In genomic region chr1:20868036-20868435, GRCm38 (mm10) we compare ENCODE assay signal across 14 mouse cellular contexts. TPM values are rescaled to one million over a fixed set of nuclear protein-coding genes. Genes with fewer than 3 reads are reported as not detected.
DNase-seq lines count a peak whose midpoint lies in the region; ATAC-seq and TF ChIP-seq lines count a peak whose summit lies in the region.
"Had no signal": no experiment of that assay in that cellular context is flagged by ENCODE, and none has a peak within 500 bp of the region (broad histone marks: within the 10 kb centered on the region; RNA-seq: fewer than 3 reads in every experiment).

No protein-coding gene starts in this region.

- H3K27ac ChIP-seq in heart, embryonic 12.5 days (ENCODE audit: poor library complexity, severe bottlenecking), result no peak overlapping the region
- peak overlapping the region; percentile 24; the same call in 1 of the 2 replicates for H3K27ac ChIP-seq in forebrain, embryonic 15.5 days (replicated peaks)
- no peak overlapping the region for H3K27ac ChIP-seq in intestine, postnatal 0 days (ENCODE audit: low read depth, low read length)
- peak overlapping the region; percentile 48 for H3K27ac ChIP-seq in neural tube, embryonic 14.5 days (ENCODE audit: low read depth, low read length)
- H3K27ac ChIP-seq in thymus, adult 2 months (ENCODE audit: control insufficient read depth, insufficient read depth, low read length), result no peak overlapping the region
- H3K27ac ChIP-seq: kidney, postnatal 0 days; limb, embryonic 12.5 days had no signal

- no peak for ATAC-seq in heart, embryonic 12.5 days (ENCODE audit: insufficient number of reproducible peaks, low FRiP score)
- ATAC-seq in forebrain, embryonic 15.5 days (replicated peaks), result peak; percentile 30
- ATAC-seq in intestine, postnatal 0 days, result peak; percentile 49
- peak; percentile 74 for ATAC-seq in neural tube, embryonic 14.5 days (ENCODE audit: low read depth)
- ATAC-seq in monocyte, adult 5-6 weeks (replicated peaks; ENCODE audit: insufficient number of reproducible peaks, low FRiP score, low TSS enrichment, poor library complexity, severe bottlenecking), result no peak

- no peak for TF ChIP-seq POLR2A in thymus, adult 2 months (IDR thresholded peaks at IDR 0.05; ENCODE audit: control insufficient read depth, extremely low read depth, insufficient read depth, low read length, poor library complexity)

- H3K36me3 ChIP-seq in heart, embryonic 12.5 days, result no peaks in the 10 kb centered on the region
- no peaks in the 10 kb centered on the region for H3K36me3 ChIP-seq in forebrain, embryonic 15.5 days
- H3K36me3 ChIP-seq in intestine, postnatal 0 days (ENCODE audit: control insufficient read depth, insufficient read depth), result no peaks in the 10 kb centered on the region
- H3K36me3 ChIP-seq in neural tube, embryonic 14.5 days (ENCODE audit: control insufficient read depth, insufficient read depth, low read length), result no peaks in the 10 kb centered on the region
- H3K36me3 ChIP-seq in thymus, adult 2 months (ENCODE audit: control insufficient read depth, insufficient read depth, low read length), result no peaks in the 10 kb centered on the region
- H3K36me3 ChIP-seq: limb, embryonic 12.5 days had no signal

- TF ChIP-seq CTCF in intestine, postnatal 0 days (IDR thresholded peaks at IDR 0.05; ENCODE audit: low read depth), result no peak
- no peak for TF ChIP-seq CTCF in thymus, adult 2 months (IDR thresholded peaks at IDR 0.05; ENCODE audit: borderline replicate concordance, control insufficient read depth, extremely low read depth, insufficient read depth, low read length, poor library complexity)

- H3K4me2 ChIP-seq in heart, embryonic 12.5 days, result no peak overlapping the region
- no peak overlapping the region for H3K4me2 ChIP-seq in forebrain, embryonic 15.5 days (replicated peaks)
- no peak overlapping the region for H3K4me2 ChIP-seq in intestine, postnatal 0 days (replicated peaks; ENCODE audit: low read depth)
- H3K4me2 ChIP-seq in neural tube, embryonic 14.5 days (ENCODE audit: low read depth, low read length), result no peak overlapping the region
- H3K4me2 ChIP-seq: limb, embryonic 12.5 days; lung, embryonic 14.5 days had no signal

- H3K4me1 ChIP-seq in heart, embryonic 12.5 days (replicated peaks), result peaks cover 14% of the 10 kb centered on the region
- peaks cover 14% of the 10 kb centered on the region for H3K4me1 ChIP-seq in forebrain, embryonic 15.5 days
- H3K4me1 ChIP-seq in intestine, postnatal 0 days (replicated peaks; ENCODE audit: control insufficient read depth, insufficient read depth, low read length), result peaks cover 14% of the 10 kb centered on the region
- 0 out of 2 replicates have a peak, but pooled peaks cover 4% of the 10 kb centered on the region for H3K4me1 ChIP-seq in neural tube, embryonic 14.5 days (ENCODE audit: control insufficient read depth, insufficient read depth, low read length)
- H3K4me1 ChIP-seq in thymus, adult 2 months (replicated peaks; ENCODE audit: control insufficient read depth, insufficient read depth, low read length), result no peaks in the 10 kb centered on the region
- H3K4me1 ChIP-seq: limb, embryonic 12.5 days had no signal

- 70% methylated on average over 9 of the region's 9 CpGs for WGBS in heart, embryonic 12.5 days
- WGBS in forebrain, embryonic 15.5 days, result 20% methylated on average over 9 of the region's 9 CpGs
- WGBS in intestine, postnatal 0 days, result 42% methylated on average over 9 of the region's 9 CpGs
- 16% methylated on average over 9 of the region's 9 CpGs for WGBS in neural tube, embryonic 14.5 days
- 87% methylated on average over 9 of the region's 9 CpGs for WGBS in thymus, adult 2 months

- DNase-seq in heart, adult 11 months, result peak; percentile 15
- no peak for DNase-seq in thymus, adult 2 months
- DNase-seq in urinary bladder, postnatal 4 days (ENCODE audit: low spot score in 2 of 2), result no peak
- DNase-seq: gastrocnemius, postnatal 10 days; heart, postnatal 10 days; layer of hippocampus, postnatal 36 days had no signal

- no peak overlapping the region for H3K9ac ChIP-seq in heart, embryonic 12.5 days
- H3K9ac ChIP-seq in forebrain, embryonic 15.5 days (replicated peaks), result no peak overlapping the region
- no peak overlapping the region for H3K9ac ChIP-seq in intestine, postnatal 0 days (ENCODE audit: low read depth, low read length)
- H3K9ac ChIP-seq in neural tube, embryonic 14.5 days (replicated peaks; ENCODE audit: low read depth, low read length), result no peak overlapping the region
- H3K9ac ChIP-seq: limb, embryonic 12.5 days; lung, embryonic 14.5 days had no signal

- H3K27me3 ChIP-seq in heart, embryonic 12.5 days (replicated peaks), result no peaks in the 10 kb centered on the region
- H3K27me3 ChIP-seq in forebrain, embryonic 15.5 days, result no peaks in the 10 kb centered on the region
- H3K27me3 ChIP-seq in intestine, postnatal 0 days (replicated peaks; ENCODE audit: control insufficient read depth, insufficient read depth, low read length), result no peaks in the 10 kb centered on the region
- H3K27me3 ChIP-seq in neural tube, embryonic 14.5 days (ENCODE audit: control insufficient read depth, insufficient read depth, low read length), result no peaks in the 10 kb centered on the region
- no peaks in the 10 kb centered on the region for H3K27me3 ChIP-seq in thymus, adult 2 months (ENCODE audit: control insufficient read depth, insufficient read depth, low read length)
- H3K27me3 ChIP-seq: limb, embryonic 12.5 days had no signal

- no peaks in the 10 kb centered on the region for H3K9me3 ChIP-seq in heart, embryonic 12.5 days (replicated peaks)
- no peaks in the 10 kb centered on the region for H3K9me3 ChIP-seq in forebrain, embryonic 15.5 days
- no peaks in the 10 kb centered on the region for H3K9me3 ChIP-seq in intestine, postnatal 0 days (ENCODE audit: control insufficient read depth)
- H3K9me3 ChIP-seq in neural tube, embryonic 14.5 days (ENCODE audit: control insufficient read depth, low read length), result no peaks in the 10 kb centered on the region
- H3K9me3 ChIP-seq: limb, embryonic 12.5 days had no signal

- no peak overlapping the region for H3K4me3 ChIP-seq in heart, embryonic 12.5 days
- H3K4me3 ChIP-seq in forebrain, embryonic 15.5 days, result no peak overlapping the region
- no peak overlapping the region for H3K4me3 ChIP-seq in intestine, postnatal 0 days (ENCODE audit: low read depth, low read length)
- H3K4me3 ChIP-seq in neural tube, embryonic 14.5 days (ENCODE audit: low read depth, low read length), result no peak overlapping the region
- H3K4me3 ChIP-seq in thymus, adult 2 months (ENCODE audit: control insufficient read depth, insufficient read depth, low read length), result no peak overlapping the region
- H3K4me3 ChIP-seq: limb, embryonic 12.5 days had no signal

RNA-seq across cellular contexts. Expression of gene Paqr8, which starts 22.4 kb away (rescaled TPM):
- 4.1 and 4.9 TPM in 2 replicates for polyA plus RNA-seq in heart, embryonic 12.5 days (2016; fragmentation: Nextera tagmentation; extraction: Ambion mirVana)
- 22.5 and 23.1 TPM in 2 replicates for polyA plus RNA-seq in forebrain, embryonic 15.5 days (2015; fragmentation: Nextera tagmentation; extraction: Ambion mirVana)
- 2.9 and 3.1 TPM in 2 replicates for polyA plus RNA-seq in intestine, postnatal 0 days (2015; fragmentation: Nextera tagmentation; extraction: Ambion mirVana)
- 33.2 and 35.6 TPM in 2 replicates for polyA plus RNA-seq in neural tube, embryonic 14.5 days (2014; fragmentation: Nextera tagmentation; extraction: Ambion mirVana)
- polyA plus RNA-seq in thymus, adult 2 months (2012; rRNA removed), result 9.6 and 10.6 TPM in 2 replicates
- total RNA-seq in monocyte, adult 5-6 weeks (2017), result 0.57 to 2.1 TPM (median 1.2 TPM) in 3 replicates

RNA-seq across cellular contexts. Expression of gene Mcm3, which starts 47.9 kb away (rescaled TPM):
- 114 and 116 TPM in 2 replicates for polyA plus RNA-seq in heart, embryonic 12.5 days (2016; fragmentation: Nextera tagmentation; extraction: Ambion mirVana)
- polyA plus RNA-seq in forebrain, embryonic 15.5 days (2015; fragmentation: Nextera tagmentation; extraction: Ambion mirVana), result 51.8 and 59.7 TPM in 2 replicates
- 27.6 and 29.1 TPM in 2 replicates for polyA plus RNA-seq in intestine, postnatal 0 days (2015; fragmentation: Nextera tagmentation; extraction: Ambion mirVana)
- 10.4 and 16.7 TPM in 2 replicates for polyA plus RNA-seq in neural tube, embryonic 14.5 days (2014; fragmentation: Nextera tagmentation; extraction: Ambion mirVana)
- 83.9 and 110 TPM in 2 replicates for polyA plus RNA-seq in thymus, adult 2 months (2012; rRNA removed)
- total RNA-seq in monocyte, adult 5-6 weeks (2017), result 23.9 to 38.7 TPM (median 27.2 TPM) in 3 replicates

Comparison
In these comparisons a context has a peak if more than half of its experiments do, and no peak if none do; other contexts are left out.
1. ATAC-seq: peak in forebrain, embryonic 15.5 days (single experiment), intestine, postnatal 0 days (single experiment) and neural tube, embryonic 14.5 days (single experiment); none in heart, embryonic 12.5 days (single experiment) and monocyte, adult 5-6 weeks (single experiment).
2. H3K27ac ChIP-seq: peak in forebrain, embryonic 15.5 days (single experiment) and neural tube, embryonic 14.5 days (single experiment); none in heart, embryonic 12.5 days (single experiment), intestine, postnatal 0 days (single experiment) and thymus, adult 2 months (single experiment).